Mouse (Mus musculus) large intestine, adult 2 months (tissue): ENCODE data around the gene Tmem222. TPM values are rescaled to one million over a fixed set of nuclear protein-coding genes. Genes with fewer than 3 reads are reported as not detected.

ENCODE experiments used
- DNase-seq: peaks from one replicate; pipeline ENCODE4 v3.0.0-alpha.2; 2012; ENCODE audit warnings: low read depth, low spot score
- WGBS: fragments of 180-500 bp; shearing (Covaris S2); methylation state at CpG from one replicate; pipeline ENCODE4 v1.1.7; 2018; 5-methylcytosine and 5-hydroxymethylcytosine counted together
- polyA plus RNA-seq: library from polyadenylated mRNA; depleted of rRNA; stranded (reverse); fragments of >200 nt; gene quantifications from 2 replicates; pipeline ENCODE4 v1.2.3, GENCODE M21; 2012

Tmem222 gene
- polyA plus RNA-seq, 1 experiment = 95.3 TPM

DNA sequence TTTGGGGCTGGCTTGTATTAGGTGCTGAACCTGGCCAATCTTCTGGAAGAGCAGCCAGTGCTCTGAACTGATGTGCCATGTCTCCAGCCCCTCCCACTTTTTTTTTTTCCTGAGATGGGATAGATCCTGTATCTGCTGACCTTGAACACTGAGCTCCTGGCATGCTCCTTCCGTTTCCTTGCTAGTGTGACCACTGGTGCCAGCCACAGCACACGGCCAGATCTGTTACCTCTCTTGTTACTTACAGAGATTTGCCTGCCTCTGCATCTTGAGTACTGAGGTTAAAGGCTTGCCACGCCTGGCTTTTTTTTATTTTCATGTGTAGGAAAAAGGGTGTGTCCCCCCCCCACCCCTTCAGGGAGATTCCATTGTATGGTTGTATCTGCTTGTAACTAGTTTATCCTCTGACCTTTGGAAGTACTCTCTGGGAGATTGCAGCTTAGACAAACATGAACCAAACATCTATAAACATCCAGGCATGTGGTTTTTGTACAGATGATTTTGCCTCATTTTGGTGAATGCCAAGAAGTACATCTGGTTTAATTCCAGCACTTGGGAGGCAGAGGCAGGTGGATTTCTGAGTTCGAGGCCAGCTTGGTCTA is 9.0 kb upstream of the Tmem222 start:
- peak; percentile 53 for DNase-seq
- WGBS = 52% methylated on average over 4 of the region's 4 CpGs

DNA sequence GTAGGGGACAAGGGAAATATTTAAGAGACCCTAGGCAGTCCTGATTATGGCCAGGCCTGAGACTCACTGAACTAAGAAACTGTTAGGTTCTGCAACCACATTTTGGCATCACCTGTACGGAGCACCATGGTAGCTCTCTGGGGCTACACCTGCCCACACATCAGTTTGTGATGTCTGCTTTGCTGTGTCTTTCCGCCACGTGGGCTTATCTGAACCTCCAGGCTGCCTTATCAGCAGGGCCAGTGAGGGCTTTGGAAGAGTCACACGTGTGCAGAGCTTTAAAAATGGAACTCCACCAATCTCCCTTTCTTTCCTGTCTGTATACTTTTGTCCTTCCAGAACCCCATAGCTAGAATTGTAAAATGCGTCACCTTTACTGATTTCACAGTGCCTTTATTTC is 8.4 kb upstream of the Tmem222 start:
- WGBS = 82% methylated on average over 5 of the region's 5 CpGs
- no peak for DNase-seq

DNA sequence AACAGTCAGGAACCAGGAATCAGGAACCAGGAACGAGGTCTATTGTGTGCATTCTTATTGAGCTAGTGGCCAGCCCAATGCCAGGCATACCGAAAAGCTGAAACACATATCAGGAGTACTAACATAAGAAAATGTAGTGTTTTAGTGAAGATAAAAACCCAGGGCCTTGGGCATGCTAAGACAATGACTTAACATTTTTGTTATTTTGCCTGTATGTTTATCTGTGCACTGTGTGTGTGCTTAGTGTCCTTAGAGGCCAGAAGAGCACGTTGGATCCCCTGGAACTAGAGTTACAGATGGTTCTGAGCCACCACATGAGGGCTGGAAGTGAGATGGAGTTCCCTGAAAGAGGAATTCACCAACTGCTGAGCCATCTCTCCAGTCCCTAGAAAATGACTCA is 7.7 kb upstream of the Tmem222 start:
- no peak for DNase-seq
- WGBS = 72% methylated on average over 3 of the region's 3 CpGs

DNA sequence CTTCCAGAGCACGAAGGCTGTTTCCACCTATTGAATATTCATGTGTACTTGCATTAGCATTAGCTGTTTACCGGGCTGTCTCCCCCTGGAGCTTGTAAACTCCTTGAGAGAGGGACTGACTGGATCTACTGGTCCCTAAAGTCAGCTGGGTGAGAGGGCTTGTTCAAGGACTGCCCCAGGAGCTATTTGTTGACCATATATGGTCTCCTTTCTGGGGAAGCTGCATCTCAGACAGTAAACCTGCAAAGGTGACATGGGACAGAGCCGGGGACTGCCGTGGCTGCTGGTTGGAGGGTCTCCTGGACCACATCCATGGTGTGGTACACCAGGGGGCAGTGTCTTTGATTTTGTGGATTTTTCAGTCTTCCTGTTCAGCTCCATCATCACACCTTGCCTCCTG is 5.1 kb upstream of the Tmem222 start:
- 54% methylated on average over 4 of the region's 4 CpGs for WGBS
- no peak for DNase-seq

DNA sequence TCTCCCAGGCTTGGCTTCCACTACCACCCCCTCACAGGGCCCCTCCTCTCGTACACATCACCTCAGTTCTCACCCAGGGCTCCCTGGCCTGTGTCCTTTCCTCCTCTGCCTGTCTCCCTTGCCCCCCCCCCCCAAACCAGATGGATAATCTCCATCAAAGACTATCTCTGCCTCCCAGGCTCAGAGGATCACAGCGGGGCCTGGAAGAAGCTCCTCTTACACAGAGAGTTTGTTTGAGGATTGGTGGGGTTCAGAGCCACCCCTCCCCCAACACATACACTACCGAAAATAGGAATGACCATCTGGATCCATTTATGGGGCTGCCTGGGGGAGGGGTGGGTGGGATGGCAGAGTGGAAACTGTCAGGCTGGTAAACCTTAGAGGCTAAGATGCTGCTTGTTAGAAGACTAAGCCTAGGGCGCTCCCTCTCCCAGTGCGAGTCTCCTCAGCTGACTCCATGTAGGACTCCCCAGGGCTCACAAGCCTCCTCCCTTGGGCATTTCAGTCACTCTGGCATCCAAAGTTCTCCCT is 4.4 kb upstream of the Tmem222 start:
- WGBS = 46% methylated on average over 5 of the region's 5 CpGs

DNA sequence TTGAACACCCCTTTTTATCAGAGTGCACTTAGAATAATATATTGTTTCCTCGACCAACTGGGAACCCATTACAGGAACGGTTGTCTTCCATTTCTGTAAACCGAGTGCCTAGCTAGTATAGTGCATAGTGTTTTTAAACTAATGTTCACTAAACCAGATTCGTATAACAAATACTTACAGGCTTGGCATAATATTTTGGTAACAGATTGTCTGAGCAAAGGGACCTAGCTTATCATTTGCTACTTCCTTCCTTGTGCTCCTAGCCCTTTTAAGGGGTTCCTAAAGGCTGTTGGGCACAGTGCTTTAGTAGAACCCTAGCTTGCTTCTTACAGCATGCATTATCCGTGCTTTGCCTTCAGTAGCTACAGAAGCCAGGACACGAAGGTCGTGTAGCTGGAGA is 3.9 kb upstream of the Tmem222 start:
- 40% methylated on average over 7 of the region's 7 CpGs for WGBS
- no peak for DNase-seq

More for the DNA sequence above, 4.4 kb upstream of the Tmem222 start:
- DNase-seq = no peak

DNA sequence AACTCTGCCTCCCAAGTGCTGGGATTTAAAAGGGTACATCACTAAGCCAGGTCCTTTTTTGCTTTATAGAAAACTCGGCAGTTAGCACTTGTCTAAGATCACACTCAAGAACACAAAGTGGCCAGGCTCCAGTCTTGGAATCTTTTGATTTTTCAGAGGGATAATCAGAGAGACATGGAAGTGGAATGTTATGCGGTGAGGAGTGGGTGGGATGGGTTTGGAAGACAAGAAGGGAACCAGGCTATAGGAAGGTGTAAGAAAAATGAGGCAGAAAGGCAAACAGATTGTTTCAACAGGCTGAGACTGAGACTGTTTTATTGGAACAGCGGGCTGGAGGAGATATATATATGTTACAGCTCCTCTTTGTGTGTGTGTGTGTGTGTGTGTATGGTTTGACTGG is 890 bp upstream of the Tmem222 start:
- 86% methylated on average over 3 of the region's 3 CpGs for WGBS
- no peak for DNase-seq

DNA sequence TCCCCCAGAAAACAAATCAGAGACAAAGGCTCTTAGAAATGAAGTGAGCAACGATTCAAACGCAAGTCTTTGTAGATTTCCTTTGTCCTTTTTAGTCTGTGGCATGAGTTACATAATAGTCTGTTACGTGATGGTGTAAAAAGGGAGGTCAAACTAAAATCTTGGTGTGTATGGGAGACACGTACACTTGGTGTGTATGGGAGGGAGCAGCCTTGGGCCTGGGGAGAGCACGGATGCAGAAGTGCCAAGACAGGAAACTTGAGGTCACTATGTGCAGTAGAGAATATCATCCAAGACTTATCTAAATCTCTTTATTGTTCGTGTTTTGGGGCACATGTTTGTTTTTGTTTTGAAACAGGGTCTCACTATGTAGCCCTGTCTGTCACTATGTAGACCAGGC is 475 bp upstream of the Tmem222 start:
- DNase-seq = no peak

DNA sequence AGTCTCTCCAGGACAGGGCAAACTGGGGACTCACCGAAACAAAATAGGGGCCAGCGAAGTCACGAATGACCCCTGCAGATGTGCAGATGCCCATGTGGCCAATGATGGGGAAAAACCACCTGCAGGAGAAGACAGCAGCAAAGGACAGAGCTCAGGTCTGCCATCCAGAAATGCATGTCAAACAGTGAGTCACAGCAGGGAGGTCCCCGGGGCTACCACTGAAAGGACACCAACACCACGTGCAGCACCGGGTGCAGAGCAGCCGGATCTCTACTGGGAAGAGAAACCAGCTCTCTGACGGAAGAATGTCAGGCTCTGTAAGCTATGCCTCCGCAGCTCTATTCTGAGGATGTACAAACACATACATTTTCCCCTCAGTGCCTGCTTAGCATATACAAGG is 6.7 kb downstream of the Tmem222 start:
- WGBS = 89% methylated on average over 9 of the region's 9 CpGs
- no peak for DNase-seq

More for the DNA sequence above, 475 bp upstream of the Tmem222 start:
- 28% methylated on average over 6 of the region's 6 CpGs for WGBS

DNA sequence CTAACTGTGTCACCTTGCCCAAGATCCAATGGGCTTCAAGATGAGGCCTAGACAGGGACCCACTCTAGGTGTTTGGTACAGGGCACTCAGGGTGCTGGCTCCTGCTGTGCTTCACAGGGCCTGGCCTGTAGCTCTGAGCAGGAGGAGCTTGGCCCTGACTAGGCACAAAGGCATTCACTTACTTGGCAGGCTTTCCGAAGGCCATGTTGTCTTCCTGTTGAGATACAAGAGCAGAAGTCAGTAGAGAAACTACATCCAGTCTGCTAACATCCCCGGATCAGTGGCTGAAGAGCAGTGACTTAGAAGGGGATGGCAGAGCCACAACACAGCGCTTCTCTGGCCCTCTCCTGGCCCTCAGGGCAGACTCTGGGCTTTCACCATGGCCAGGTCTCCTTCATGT is 8.0 kb downstream of the Tmem222 start:
- WGBS = 69% methylated on average over 3 of the region's 3 CpGs
- DNase-seq = no peak

DNA sequence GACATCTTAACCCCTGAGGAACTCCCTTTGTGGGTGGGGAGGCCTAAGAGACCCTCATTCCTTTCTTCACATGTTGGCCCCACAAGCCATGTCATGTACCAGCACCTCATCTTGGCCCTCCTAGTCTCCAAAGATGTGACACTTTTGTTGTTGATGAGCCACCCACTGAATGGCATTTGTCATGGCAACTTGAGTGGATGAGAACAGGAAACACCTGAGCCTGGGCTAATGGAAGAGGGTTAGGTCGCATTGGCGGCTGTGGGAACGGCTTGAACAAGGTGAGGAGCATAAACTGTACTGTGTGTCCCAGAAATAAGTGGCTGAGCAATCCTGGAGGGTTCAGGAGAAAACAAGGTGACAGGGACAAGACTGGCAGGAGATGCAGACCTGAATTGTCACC is 8.7 kb downstream of the Tmem222 start:
- 78% methylated on average over 3 of the region's 3 CpGs for WGBS
- DNase-seq = no peak

DNA sequence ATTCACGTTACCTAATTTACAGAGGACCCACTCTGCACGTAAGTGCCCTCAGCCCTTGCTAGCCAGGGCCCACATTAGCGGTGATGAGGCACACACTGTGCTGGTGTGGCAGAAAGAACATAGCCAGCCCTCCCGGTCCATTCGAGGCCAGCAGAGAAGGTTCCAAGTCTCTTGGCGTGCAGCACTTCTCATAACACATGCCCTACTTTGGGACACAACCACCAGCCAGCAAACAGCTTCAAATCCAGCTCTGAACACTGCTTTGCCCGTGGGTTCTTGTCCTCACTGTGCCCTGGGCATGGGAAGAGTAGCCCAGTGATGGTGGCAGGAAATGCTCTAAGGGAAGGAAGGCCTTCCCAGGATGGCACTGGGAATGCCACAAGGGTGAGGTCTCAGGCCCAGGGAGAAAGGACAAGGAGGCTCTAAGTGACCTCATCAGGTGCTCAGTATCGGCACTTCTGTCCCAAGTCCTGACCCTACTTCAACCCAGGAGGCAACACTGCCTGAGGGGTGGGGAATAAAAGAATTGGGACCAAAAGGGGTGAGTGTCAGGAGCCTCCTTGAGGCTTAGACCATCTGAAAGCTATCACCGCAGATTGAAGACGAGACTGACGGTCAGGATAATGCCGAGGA is 11.2 kb downstream of the Tmem222 start:
- no peak for DNase-seq
- WGBS = 91% methylated on average over 12 of the region's 12 CpGs

DNA sequence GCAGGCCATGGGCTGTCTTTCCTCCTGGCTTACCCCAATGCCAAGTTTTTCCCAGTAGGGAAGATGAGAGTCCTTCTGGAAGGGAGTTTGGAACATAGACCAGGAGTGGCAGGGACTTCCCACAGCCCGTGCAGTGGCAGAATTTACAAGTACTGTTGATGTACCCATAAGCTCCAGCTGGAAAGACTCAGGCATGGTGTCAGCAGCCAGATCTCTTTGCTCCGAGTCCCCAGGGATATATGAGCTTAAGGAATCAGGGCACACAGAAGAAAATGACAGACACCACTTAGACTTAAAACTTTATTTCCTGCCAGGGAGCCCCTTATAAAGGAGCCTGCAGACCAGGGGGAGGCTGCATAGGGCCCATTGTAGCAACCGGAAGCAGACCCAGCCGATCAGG is 11.8 kb downstream of the Tmem222 start:
- DNase-seq = no peak

DNA sequence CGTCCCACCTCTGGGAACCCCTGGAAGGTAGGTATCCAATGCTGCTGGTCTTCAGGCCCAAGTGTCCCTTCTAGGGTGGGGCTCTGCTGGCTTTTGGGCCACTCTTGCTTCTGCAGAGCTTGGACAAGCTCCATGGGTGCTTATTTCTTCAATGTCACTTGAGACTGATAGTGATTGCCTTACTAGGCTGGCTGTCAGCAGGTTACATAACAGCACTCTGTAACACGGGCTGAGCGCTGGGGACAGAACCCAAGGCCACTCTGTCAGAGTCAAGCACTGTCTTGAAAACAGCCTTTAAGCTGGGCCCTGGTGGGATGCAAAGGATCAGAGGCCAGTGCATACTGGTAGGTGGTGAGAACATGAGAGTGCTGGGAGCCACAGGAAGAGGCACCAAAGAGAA is 12.3 kb downstream of the Tmem222 start:
- WGBS = 94% methylated on average over 3 of the region's 3 CpGs
- no peak for DNase-seq

More for the DNA sequence above, 11.8 kb downstream of the Tmem222 start:
- WGBS = 81% methylated on average over 4 of the region's 4 CpGs

DNA sequence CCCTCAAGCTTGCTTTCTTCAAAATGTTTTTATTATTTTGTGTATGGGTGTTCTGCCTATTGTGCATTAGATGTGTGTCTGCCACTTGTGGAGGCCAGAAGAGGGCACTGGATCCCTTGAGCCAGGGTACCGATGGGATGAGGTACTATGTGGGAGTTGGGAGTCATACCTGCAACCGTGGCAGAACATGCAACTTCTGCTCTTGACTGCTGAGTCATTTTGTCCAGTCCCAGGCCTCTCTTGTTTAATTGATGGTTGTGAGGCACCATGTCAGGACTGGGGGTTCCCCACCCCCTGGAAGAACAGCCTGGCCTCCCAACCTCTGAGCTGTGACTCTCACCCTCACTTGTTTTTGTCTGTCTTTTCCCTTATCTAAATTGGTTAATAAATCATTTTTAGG is 13.0 kb downstream of the Tmem222 start:
- WGBS = 87% methylated on average over 2 of the region's 2 CpGs
- no peak for DNase-seq

DNA sequence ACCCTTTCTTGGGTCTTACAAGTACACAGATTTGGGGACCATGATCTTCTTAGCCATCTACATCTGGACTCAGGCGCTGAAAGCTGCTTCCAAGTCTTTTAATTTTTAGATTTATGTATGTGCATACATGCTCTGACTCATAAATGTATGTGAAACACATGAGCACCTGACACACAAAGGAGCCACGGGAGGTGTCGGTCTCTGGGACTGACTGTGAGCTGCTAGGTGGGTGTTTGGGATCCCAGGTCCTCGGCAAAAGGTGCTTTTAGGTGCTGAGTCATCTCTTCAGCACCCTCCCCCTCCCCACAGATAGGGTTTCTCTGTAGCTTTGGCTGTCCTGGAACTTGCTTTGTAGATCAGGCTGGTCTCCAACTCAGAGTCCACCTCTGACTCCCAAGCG is 13.8 kb downstream of the Tmem222 start:
- no peak for DNase-seq
- 78% methylated on average over 5 of the region's 5 CpGs for WGBS

DNA sequence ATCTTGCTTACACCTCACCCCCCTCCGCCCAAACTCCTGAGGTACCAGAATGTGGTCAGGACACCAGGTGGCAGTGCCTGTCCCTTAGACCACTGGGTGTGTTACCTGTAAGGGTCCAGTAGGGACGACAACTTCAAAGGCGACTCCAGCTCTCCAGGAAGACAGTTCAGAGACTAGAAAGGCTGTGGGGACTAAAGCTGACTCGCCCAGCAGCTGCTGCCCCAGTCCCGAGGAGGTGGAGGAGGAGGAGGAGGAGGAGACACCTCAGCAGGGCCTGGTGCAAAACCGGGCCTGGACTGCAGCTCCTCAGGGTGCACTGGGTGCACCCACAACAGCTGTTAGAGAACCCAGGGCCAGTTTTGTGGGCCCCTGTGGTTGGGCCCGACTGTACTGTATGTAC is 14.7 kb downstream of the Tmem222 start, which contains the start of gene Sytl1:
Sytl1 (minus strand) TSS at position 232 of the 400 bp plus-strand sequence.
- DNase-seq = no peak
- WGBS = 15% methylated on average over 7 of the region's 7 CpGs

DNA sequence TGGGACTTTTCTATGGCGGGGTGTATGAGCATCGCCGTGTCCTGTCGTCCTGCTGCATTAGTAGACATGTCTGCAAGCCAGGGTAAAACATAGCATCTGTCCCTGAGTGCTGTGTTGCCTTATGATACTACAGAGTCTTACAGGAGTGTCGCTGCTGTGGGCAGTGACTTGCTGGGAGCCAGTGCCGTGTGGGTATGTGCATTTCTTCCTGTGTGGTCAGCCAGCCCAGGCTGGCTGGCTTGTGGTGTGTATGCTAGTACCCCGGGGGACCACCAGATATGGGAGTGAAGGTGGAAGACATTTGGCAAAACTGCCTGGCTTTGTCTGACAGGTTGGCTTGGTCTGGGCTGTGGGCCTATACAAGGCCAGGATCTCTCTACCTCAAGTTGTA is 15.2 kb downstream of the Tmem222 start:
- WGBS = 49% methylated on average over 7 of the region's 7 CpGs
- DNase-seq = no peak

DNA sequence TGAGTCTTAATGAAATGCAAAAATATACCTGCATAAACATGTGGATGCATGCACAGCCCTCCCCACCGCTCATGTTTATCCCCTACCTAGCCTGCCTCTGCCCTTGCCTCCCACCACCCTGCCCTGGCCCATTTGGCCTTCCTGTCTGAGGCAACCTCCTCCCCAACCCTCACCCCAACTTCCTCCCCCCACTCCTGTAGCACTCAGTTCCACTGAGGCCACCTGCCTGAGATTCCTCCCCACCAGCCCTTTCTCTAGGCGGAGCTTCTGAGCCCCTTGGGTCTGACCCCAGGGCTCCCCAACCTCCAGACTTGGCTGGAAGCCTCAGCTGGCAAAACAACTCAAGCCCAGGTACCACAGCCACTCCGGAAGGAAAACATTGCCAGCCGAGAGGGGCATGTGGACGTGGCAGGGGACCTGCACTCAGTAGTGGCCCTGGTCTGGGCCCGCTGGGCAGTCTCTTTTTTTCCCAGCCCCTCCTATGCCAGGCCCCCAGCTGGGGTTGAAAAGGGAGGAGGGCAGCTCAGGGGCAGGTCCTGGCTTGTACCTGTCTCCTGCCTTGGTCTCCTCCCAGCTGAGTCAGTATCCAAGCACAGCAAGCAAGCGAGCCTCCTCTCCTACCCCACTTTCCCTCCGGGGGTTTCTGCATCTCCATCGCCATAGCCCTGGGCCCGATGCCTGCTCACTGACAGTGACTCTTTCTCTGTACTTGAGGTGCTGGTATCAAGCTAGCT is 15.8 kb downstream of the Tmem222 start:
- WGBS = 65% methylated on average over 10 of the region's 10 CpGs
- DNase-seq = no peak

DNA sequence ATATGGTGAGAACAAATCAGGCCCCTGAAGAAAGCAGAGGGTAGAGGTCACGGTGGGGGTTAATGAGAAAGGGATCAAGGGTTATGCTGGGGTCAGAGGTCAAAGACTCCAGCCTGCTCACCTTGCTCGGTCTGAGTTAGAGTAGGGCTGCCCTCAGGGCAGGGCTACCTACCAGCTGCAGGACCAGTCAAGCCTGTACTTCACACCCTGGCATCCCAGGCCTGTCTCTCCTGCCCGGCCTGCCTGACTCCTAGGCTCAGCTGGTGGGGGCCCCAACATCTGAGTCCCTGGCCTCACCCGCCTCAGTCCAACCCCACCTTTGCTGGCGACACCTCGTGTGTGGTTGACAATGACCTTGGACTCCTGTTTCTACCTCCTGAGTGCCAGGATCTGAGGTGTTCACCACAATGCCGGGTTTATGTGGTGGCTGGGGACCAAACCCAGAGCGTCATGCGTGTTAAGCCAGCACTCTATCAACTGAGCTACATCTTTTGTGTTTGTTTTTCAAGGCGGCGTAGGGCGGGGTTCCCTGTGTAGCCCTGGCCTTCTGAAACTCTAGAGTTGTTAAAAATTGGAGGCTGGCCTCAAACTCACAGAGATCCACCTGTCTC is 19.7 kb downstream of the Tmem222 start:
- DNase-seq = peak; percentile 55
- WGBS = 29% methylated on average over 12 of the region's 12 CpGs
